Mouse (Mus musculus): ENCODE data around the gene Adgrl2. TPM values are rescaled to one million over a fixed set of nuclear protein-coding genes. Genes with fewer than 3 reads are reported as not detected.

Adgrl2 gene
- polyA plus RNA-seq, 1 experiment from 2014 or later = 81.6 TPM

- WGBS = 70% methylated on average over 13 of the region's 13 CpGs
- H3K4me3 ChIP-seq = no peak overlapping the region
- no peaks in the 10 kb centered on the region for H3K9me3 ChIP-seq
- peaks cover 82% of the 10 kb centered on the region for H3K4me1 ChIP-seq
- no peak for DNase-seq (ENCODE audit: extremely low spot score, low spot score)
- H3K36me3 ChIP-seq (replicated peaks) = peaks cover 20% of the 10 kb centered on the region
- no peaks in the 10 kb centered on the region for H3K27me3 ChIP-seq (ENCODE audit: poor library complexity, severe bottlenecking)
- no peak overlapping the region for H3K27ac ChIP-seq
Measured at GRCm38 (mm10) chr3:148964991-148965605, 25.3 kb downstream of the Adgrl2 start.

DNA sequence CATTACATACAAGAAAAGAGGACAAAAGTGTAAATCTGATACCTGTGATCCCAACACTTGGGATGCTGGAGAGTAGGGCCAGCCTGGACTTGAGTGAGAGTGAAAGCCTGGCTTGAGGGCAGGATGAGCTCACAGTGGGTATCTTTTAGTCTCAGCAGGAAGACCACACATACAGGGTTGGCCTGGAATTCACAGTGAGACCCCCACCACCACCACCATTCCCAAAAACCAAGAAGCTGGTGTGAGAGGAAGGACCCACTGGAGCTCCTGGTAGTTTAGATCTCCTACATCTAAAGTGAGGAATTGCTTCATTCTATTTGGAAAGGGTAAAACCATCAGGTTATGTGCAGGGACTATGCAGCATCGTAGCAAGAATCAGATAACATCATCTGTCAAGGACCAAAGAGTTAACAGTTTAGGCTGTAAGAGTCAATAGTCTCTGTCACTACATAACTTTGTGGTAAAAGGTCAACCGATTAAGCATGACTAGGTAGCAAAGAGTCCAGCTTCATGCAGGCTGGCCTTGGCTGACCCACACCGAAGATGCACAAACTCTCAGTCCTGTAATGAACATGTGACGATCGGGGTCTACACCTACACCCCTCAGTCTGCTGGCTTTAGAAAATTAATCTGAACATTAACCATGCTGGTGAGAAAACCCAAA is 26.8 kb downstream of the Adgrl2 start:
- Histone ChIP-seq H3K9me3 (no peaks in the 10 kb centered on the region), H3K27ac (no peak overlapping the region), H3K4me3 (no peak overlapping the region), H3K36me3 (replicated peaks) (peaks cover 17% of the 10 kb centered on the region), H3K27me3 (ENCODE audit: poor library complexity, severe bottlenecking) (no peaks in the 10 kb centered on the region), H3K4me1 (peaks cover 86% of the 10 kb centered on the region)
- WGBS = 93% methylated on average over 5 of the region's 5 CpGs
- no peak for DNase-seq (ENCODE audit: extremely low spot score, low spot score)

GRCm38 (mm10) chr3:148961611-148962010 is 28.7 kb downstream of the Adgrl2 start:
- H3K4me1 ChIP-seq = peaks cover 92% of the 10 kb centered on the region
- no peaks in the 10 kb centered on the region for H3K9me3 ChIP-seq
- H3K27ac ChIP-seq = no peak overlapping the region
- DNase-seq (ENCODE audit: extremely low spot score, low spot score) = no peak
- no peaks in the 10 kb centered on the region for H3K27me3 ChIP-seq (ENCODE audit: poor library complexity, severe bottlenecking)
- H3K36me3 ChIP-seq (replicated peaks) = peaks cover 15% of the 10 kb centered on the region
- no peak overlapping the region for H3K4me3 ChIP-seq
- 70% methylated on average over 5 of the region's 5 CpGs for WGBS

DNA sequence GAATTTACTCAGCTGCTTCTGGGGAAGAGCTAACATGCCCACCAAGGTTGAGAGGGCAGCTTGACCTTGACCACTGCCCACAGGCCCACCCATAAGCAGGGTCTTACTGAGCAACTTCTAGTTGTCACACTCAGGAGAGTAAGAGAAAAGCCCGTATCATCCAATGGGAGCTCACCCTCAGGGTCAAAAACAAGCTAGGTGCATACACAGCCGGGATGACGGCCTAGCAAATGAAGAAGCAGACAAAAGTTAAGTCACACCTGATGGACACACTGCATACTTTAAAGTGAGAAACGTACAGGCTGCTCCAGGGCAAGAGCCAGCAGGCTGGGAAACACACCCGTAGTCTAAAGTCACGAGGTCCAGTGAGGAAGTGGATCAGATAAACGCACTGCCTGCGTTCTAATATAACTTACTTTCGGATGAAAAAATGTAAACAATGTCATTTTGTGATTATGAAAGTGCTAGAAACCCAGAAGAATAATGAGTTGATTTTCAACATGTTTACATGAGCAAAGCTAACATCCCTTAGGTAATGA is 29.5 kb downstream of the Adgrl2 start:
- Histone ChIP-seq H3K4me3 (no peak overlapping the region), H3K4me1 (peaks cover 86% of the 10 kb centered on the region), H3K36me3 (replicated peaks) (peaks cover 8% of the 10 kb centered on the region), H3K9me3 (no peaks in the 10 kb centered on the region), H3K27me3 (ENCODE audit: poor library complexity, severe bottlenecking) (no peaks in the 10 kb centered on the region), H3K27ac (no peak overlapping the region)
- WGBS = 84% methylated on average over 9 of the region's 9 CpGs
- no peak for DNase-seq (ENCODE audit: extremely low spot score, low spot score)

DNA sequence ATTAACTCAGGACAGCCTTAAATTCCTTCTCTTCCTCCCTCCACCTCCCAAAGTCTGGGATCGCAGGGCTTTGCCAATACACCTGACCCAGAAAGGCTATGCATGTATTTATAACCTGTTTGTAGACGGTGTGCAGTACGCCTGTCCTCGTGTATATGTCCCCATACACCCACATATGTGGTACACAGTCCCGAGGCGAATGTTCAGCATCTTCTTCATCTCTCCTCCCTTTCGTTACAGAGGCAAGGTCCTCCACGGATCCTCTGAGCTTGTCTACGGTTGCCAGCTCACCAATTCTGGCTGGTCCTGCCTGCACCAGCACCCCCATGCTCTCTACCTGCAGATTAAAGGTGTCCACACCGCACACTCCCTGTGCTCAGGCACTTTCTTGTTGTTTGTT is 30.1 kb downstream of the Adgrl2 start:
- no peak overlapping the region for H3K27ac ChIP-seq
- peaks cover 86% of the 10 kb centered on the region for H3K4me1 ChIP-seq
- peaks cover 8% of the 10 kb centered on the region for H3K36me3 ChIP-seq (replicated peaks)
- 83% methylated on average over 10 of the region's 10 CpGs for WGBS
- no peaks in the 10 kb centered on the region for H3K27me3 ChIP-seq (ENCODE audit: poor library complexity, severe bottlenecking)
- no peak overlapping the region for H3K4me3 ChIP-seq
- no peak for DNase-seq (ENCODE audit: extremely low spot score, low spot score)
- H3K9me3 ChIP-seq = no peaks in the 10 kb centered on the region

DNA sequence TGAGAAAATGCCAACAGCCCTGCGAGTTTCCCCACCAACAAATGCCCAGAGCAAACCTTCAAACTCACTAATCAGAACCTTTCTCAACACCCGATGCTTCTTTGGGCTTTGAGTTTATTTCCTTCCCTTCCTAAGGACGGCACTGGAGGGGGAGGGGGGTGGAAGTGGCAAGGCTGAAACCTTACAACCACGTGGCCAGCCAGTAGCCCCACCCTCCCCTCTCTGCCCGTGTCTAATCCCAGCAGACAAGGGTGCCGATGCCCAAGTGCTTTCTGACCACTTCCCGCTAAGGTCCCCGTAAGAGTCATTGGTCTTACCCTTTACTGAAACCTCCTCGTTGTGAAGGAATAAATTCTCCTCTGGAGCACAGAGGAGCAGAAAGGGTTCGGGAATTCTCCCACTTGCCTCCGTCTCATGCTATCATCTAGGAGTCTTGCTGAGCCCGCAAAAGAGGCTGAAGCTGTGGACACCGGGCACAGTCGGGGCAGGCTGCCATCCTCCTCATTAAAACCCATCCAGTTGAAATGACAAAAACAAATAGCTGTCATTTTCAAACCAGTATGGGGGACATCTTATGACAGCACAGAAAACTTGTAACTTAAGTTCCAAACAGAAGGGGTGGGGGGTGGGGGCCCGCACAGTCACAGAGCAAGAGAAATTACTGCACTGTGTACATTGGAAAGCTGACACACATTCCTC is 30.9 kb downstream of the Adgrl2 start:
- Histone ChIP-seq H3K4me3 (peak overlapping the region; percentile 33), H3K27me3 (ENCODE audit: poor library complexity, severe bottlenecking) (no peaks in the 10 kb centered on the region), H3K27ac (peak overlapping the region; percentile 9; the same call in 1 of the 2 replicates), H3K9me3 (no peaks in the 10 kb centered on the region), H3K4me1 (peaks cover 79% of the 10 kb centered on the region), H3K36me3 (replicated peaks) (peaks cover 11% of the 10 kb centered on the region)
- 23% methylated on average over 15 of the region's 15 CpGs for WGBS
- no peak for DNase-seq (ENCODE audit: extremely low spot score, low spot score)

DNA sequence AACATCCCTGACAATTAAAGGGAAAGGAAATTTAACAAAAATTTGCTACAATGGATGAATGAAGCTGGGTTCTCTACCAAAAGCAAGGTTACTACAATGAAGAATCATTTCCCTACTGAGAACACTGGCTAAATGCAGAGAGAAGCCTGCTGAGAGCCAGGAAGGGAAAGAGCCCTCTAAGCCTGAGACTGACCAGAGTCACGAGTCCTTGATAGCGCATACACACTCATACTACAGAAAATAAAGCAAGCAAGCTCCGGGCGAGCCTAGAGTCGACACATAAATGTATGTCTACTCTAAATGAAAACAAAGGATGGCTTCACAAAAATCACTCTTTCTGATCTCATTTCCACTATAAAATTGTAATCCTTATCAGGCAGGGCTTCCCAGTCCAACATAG is 31.6 kb downstream of the Adgrl2 start:
- Histone ChIP-seq H3K4me3 (no peak overlapping the region), H3K36me3 (replicated peaks) (peaks cover 18% of the 10 kb centered on the region), H3K27ac (no peak overlapping the region), H3K4me1 (peaks cover 73% of the 10 kb centered on the region), H3K27me3 (ENCODE audit: poor library complexity, severe bottlenecking) (no peaks in the 10 kb centered on the region), H3K9me3 (no peaks in the 10 kb centered on the region)
- WGBS = 77% methylated on average over 5 of the region's 5 CpGs
- no peak for DNase-seq (ENCODE audit: extremely low spot score, low spot score)

- Histone ChIP-seq H3K36me3 (replicated peaks) (peaks cover 23% of the 10 kb centered on the region), H3K4me3 (no peak overlapping the region), H3K4me1 (peaks cover 67% of the 10 kb centered on the region), H3K27me3 (ENCODE audit: poor library complexity, severe bottlenecking) (no peaks in the 10 kb centered on the region), H3K9me3 (no peaks in the 10 kb centered on the region), H3K27ac (0 out of 2 replicates have a peak overlapping the region, but pooled peaks have one; percentile 20)
- WGBS = 60% methylated on average over 9 of the region's 9 CpGs
- DNase-seq (ENCODE audit: extremely low spot score, low spot score) = no peak
Measured at GRCm38 (mm10) chr3:148958185-148958584, 32.2 kb downstream of the Adgrl2 start.

DNA sequence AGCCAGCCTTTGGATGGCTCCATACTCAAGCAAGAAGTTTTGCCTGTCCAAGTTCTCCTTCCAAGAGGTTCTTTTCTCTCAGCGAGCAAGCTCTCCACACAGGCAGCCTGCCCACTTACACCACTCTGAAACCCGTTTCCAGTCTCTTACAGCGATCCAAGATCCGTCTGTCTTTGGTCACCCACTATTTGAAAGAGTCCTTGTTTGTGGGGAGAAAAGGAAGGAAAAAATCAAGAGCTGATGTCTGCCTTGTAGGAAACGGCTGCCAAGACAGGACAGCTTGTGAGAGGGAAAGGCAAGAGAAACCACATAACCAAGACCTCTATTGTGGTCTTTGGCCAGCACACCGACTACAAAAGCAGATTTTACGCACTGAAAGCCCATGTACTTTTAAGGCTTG is 33.5 kb downstream of the Adgrl2 start:
- no peak overlapping the region for H3K27ac ChIP-seq
- no peak overlapping the region for H3K4me3 ChIP-seq
- no peaks in the 10 kb centered on the region for H3K9me3 ChIP-seq
- DNase-seq (ENCODE audit: extremely low spot score, low spot score) = no peak
- H3K36me3 ChIP-seq (replicated peaks) = peaks cover 36% of the 10 kb centered on the region
- H3K4me1 ChIP-seq = peaks cover 60% of the 10 kb centered on the region
- 85% methylated on average over 7 of the region's 7 CpGs for WGBS
- H3K27me3 ChIP-seq (ENCODE audit: poor library complexity, severe bottlenecking) = no peaks in the 10 kb centered on the region

DNA sequence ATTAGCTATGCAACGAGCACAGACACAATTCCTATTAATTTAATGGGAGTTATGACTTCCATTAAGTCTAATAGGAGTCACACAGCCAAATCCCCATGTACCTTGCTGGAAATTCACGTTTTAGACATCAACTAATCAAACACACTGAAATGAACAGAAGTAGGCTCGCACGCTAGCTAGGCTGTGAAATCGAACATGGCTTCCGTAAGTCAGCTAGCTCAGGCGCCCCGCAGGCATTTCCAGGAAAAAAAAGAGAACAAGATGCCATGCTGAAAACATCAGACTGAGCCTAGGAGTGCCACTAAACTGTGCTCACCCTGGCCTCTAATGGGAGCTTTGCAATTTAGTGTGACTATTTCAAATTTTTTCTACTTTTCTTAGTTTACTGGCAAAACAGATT is 40.6 kb downstream of the Adgrl2 start:
- H3K4me3 ChIP-seq = no peak overlapping the region
- peaks cover 38% of the 10 kb centered on the region for H3K36me3 ChIP-seq (replicated peaks)
- no peaks in the 10 kb centered on the region for H3K9me3 ChIP-seq
- DNase-seq (ENCODE audit: extremely low spot score, low spot score) = no peak
- 72% methylated on average over 8 of the region's 8 CpGs for WGBS
- no peaks in the 10 kb centered on the region for H3K27me3 ChIP-seq (ENCODE audit: poor library complexity, severe bottlenecking)
- H3K4me1 ChIP-seq = peaks cover 68% of the 10 kb centered on the region
- no peak overlapping the region for H3K27ac ChIP-seq

- DNase-seq (ENCODE audit: extremely low spot score, low spot score) = no peak
- Histone ChIP-seq H3K4me1 (peaks cover 87% of the 10 kb centered on the region), H3K4me3 (no peak overlapping the region), H3K27ac (no peak overlapping the region), H3K9me3 (no peaks in the 10 kb centered on the region), H3K36me3 (replicated peaks) (peaks cover 20% of the 10 kb centered on the region), H3K27me3 (ENCODE audit: poor library complexity, severe bottlenecking) (no peaks in the 10 kb centered on the region)
- 58% methylated on average over 9 of the region's 9 CpGs for WGBS
Measured at GRCm38 (mm10) chr3:148947805-148948405, 42.5 kb downstream of the Adgrl2 start.

DNA sequence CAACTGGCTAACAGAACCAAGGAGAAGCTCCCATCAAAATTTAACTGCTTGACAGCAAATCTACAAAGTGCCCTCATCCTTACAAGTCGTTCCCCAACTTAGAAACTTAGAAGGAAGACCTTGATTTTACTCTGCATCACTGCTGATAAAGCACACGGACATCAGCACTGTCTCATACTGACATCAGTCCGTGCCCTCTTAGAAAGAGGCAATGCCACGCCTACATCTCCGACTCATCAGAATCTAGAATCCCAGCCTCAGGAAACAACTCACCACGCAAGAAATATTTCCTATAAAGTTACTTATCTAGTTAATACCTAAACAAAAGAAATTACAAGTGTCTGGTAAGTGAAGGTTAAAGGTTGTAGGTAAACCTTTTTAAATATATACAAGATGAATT is 43.1 kb downstream of the Adgrl2 start:
- no peaks in the 10 kb centered on the region for H3K9me3 ChIP-seq
- 68% methylated on average over 6 of the region's 6 CpGs for WGBS
- DNase-seq (ENCODE audit: extremely low spot score, low spot score) = no peak
- peaks cover 94% of the 10 kb centered on the region for H3K4me1 ChIP-seq
- H3K27ac ChIP-seq = no peak overlapping the region
- no peak overlapping the region for H3K4me3 ChIP-seq
- H3K27me3 ChIP-seq (ENCODE audit: poor library complexity, severe bottlenecking) = no peaks in the 10 kb centered on the region
- H3K36me3 ChIP-seq (replicated peaks) = peaks cover 13% of the 10 kb centered on the region

All from forebrain, embryonic 10.5 days (tissue).